Mouse (Mus musculus) CH12.LX (cell line): ENCODE measurements around the gene Anks4b. TPM values are rescaled to one million over a fixed set of nuclear protein-coding genes. Genes with fewer than 3 reads are reported as not detected.

Experiments used
- DNase-seq: peaks from one replicate; pipeline ENCODE4 v3.0.0-alpha.2; 2013; ENCODE audit errors: extremely low read depth
- H3K27ac ChIP-seq: 2 replicates; pipeline ENCODE4 v1.5.1; 2012; ENCODE audit warnings: low read depth, mild to moderate bottlenecking, control low read depth, moderate library complexity; ENCODE audit not compliant: insufficient read depth
- H3K27me3 ChIP-seq: replicated peaks from 2 replicates; pipeline ENCODE3; 2012; ENCODE audit warnings: inconsistent platforms
- H3K36me3 ChIP-seq, 2 experiments: replicated peaks in 1 of 2; 2 replicates each; pipeline versions ENCODE3 to v1.6.1; 2012; ENCODE audit warnings: inconsistent platforms in 1 of 2, low read length in 1 of 2, mild to moderate bottlenecking in 1 of 2, mixed read lengths in 1 of 2, moderate library complexity in 1 of 2; ENCODE audit not compliant: control insufficient read depth in 1 of 2, insufficient read depth in 1 of 2
- H3K4me1 ChIP-seq, 2 experiments: 2 replicates each; pipeline ENCODE4 v1.6.1; 2012; ENCODE audit warnings: inconsistent platforms in 1 of 2, moderate library complexity in 1 of 2; ENCODE audit not compliant: insufficient read depth in 2 of 2, control insufficient read depth in 1 of 2
- H3K4me2 ChIP-seq: 2 replicates; pipeline ENCODE4 v1.6.1; 2012; ENCODE audit warnings: low read depth, mild to moderate bottlenecking, control low read depth; ENCODE audit not compliant: poor library complexity, insufficient read depth, severe bottlenecking
- H3K4me3 ChIP-seq, 3 experiments: fragments of 150-350 bp in 1 of 3; sonication (generic) in 1 of 3; replicated peaks in 1 of 3; 2 replicates each; pipeline versions ENCODE3 to v1.5.1; 2011 to 2012; ENCODE audit warnings: low read depth in 2 of 3, low read length in 2 of 3, mild to moderate bottlenecking in 2 of 3, moderate library complexity in 2 of 3, control low read depth in 1 of 3, improper control_type of control experiment in 1 of 3, inconsistent platforms in 1 of 3, mixed read lengths in 1 of 3; ENCODE audit not compliant: poor library complexity in 1 of 3
- H3K79me2 ChIP-seq: replicated peaks from 2 replicates; pipeline ENCODE4 v1.6.1; 2012; ENCODE audit warnings: mild to moderate bottlenecking, moderate library complexity; ENCODE audit not compliant: control insufficient read depth, poor library complexity, insufficient read depth, severe bottlenecking; ENCODE audit errors: extremely low read depth
- H3K9ac ChIP-seq: 2 replicates; pipeline ENCODE4 v1.6.1; 2012; ENCODE audit warnings: low read depth, mild to moderate bottlenecking, control low read depth, moderate library complexity; ENCODE audit not compliant: insufficient read depth
- H3K9me3 ChIP-seq: replicated peaks from 2 replicates; pipeline ENCODE3; 2012; ENCODE audit warnings: low read length, inconsistent platforms, mixed read lengths
- BHLHE40 ChIP-seq: IDR thresholded peaks from 2 replicates; pipeline ENCODE4 v1.6.1; 2011; ENCODE audit warnings: mild to moderate bottlenecking, low read depth, low read length, improper control_type of control experiment
- CHD1 ChIP-seq: IDR thresholded peaks from 2 replicates; pipeline ENCODE4 v1.6.1; 2012; ENCODE audit warnings: low read depth, low read length, improper control_type of control experiment, inconsistent platforms
- CHD2 ChIP-seq: IDR thresholded peaks from 2 replicates; pipeline ENCODE4 v1.6.1; 2011; ENCODE audit warnings: low read length, improper control_type of control experiment
- CTCF ChIP-seq, 2 experiments: IDR thresholded peaks in 1 of 2; conservative IDR thresholded peaks in 1 of 2; 2 replicates each; pipeline ENCODE4 v1.5.1; 2011 to 2012; ENCODE audit warnings: low read depth in 2 of 2, low read length in 2 of 2, improper control_type of control experiment in 1 of 2, inconsistent platforms in 1 of 2, mild to moderate bottlenecking in 1 of 2, moderate library complexity in 1 of 2
- ELF1 ChIP-seq: IDR thresholded peaks from 2 replicates; pipeline ENCODE4 v1.6.1; 2014; ENCODE audit warnings: low read depth, mild to moderate bottlenecking, inconsistent platforms, low read length, improper control_type of control experiment
- EP300 ChIP-seq: IDR thresholded peaks from 2 replicates; pipeline ENCODE4 v1.6.1; 2011; ENCODE audit warnings: low read length, improper control_type of control experiment
- ETS1 ChIP-seq: conservative IDR thresholded peaks from 2 replicates; pipeline ENCODE4 v1.6.1; 2012; ENCODE audit warnings: low read depth, mild to moderate bottlenecking, inconsistent platforms, low read length, improper control_type of control experiment, moderate library complexity
- GABPA ChIP-seq: IDR thresholded peaks from 2 replicates; pipeline ENCODE4 v1.6.1; 2012; ENCODE audit warnings: low read depth, low read length, improper control_type of control experiment, inconsistent platforms; ENCODE audit not compliant: insufficient replicate concordance
- IRF4 ChIP-seq: IDR thresholded peaks from 2 replicates; pipeline ENCODE4 v1.6.1; 2014; ENCODE audit warnings: low read depth, mild to moderate bottlenecking, inconsistent platforms, low read length, improper control_type of control experiment
- JUN ChIP-seq: IDR thresholded peaks from 2 replicates; pipeline ENCODE4 v1.6.1; 2011; ENCODE audit warnings: low read depth, mild to moderate bottlenecking, low read length, improper control_type of control experiment, moderate library complexity; ENCODE audit not compliant: insufficient read depth
- JUND ChIP-seq: conservative IDR thresholded peaks from 2 replicates; pipeline ENCODE4 v1.6.1; 2011; ENCODE audit warnings: low read depth, low read length, improper control_type of control experiment
- KAT2A ChIP-seq: IDR thresholded peaks from 2 replicates; pipeline ENCODE4 v1.6.1; 2012; ENCODE audit warnings: low read length, improper control_type of control experiment, inconsistent platforms; ENCODE audit not compliant: insufficient replicate concordance
- MAFK ChIP-seq: IDR thresholded peaks from 2 replicates; pipeline ENCODE4 v1.6.1; 2011; ENCODE audit warnings: low read length, improper control_type of control experiment; ENCODE audit not compliant: insufficient replicate concordance
- MAX ChIP-seq: IDR thresholded peaks from 2 replicates; pipeline ENCODE4 v1.6.1; 2011; ENCODE audit warnings: low read length, improper control_type of control experiment
- MEF2A ChIP-seq: IDR thresholded peaks from 2 replicates; pipeline ENCODE4 v1.6.1; 2014; ENCODE audit warnings: low read depth, mild to moderate bottlenecking, inconsistent platforms, low read length, improper control_type of control experiment, borderline replicate concordance
- MXI1 ChIP-seq: IDR thresholded peaks from 2 replicates; pipeline ENCODE4 v1.6.1; 2011; ENCODE audit warnings: mild to moderate bottlenecking, low read depth, low read length, improper control_type of control experiment
- NELFE ChIP-seq: IDR thresholded peaks from 2 replicates; pipeline ENCODE4 v1.6.1; 2011; ENCODE audit warnings: low read depth, low read length, improper control_type of control experiment
- NRF1 ChIP-seq: IDR thresholded peaks from 2 replicates; pipeline ENCODE4 v1.6.1; 2014; ENCODE audit warnings: low read depth, mild to moderate bottlenecking, inconsistent platforms, low read length, improper control_type of control experiment, moderate library complexity
- PAX5 ChIP-seq: IDR thresholded peaks from 2 replicates; pipeline ENCODE4 v1.6.1; 2012; ENCODE audit warnings: low read length, inconsistent platforms, mixed read lengths
- POLR2AphosphoS2 ChIP-seq: IDR thresholded peaks from 2 replicates; pipeline ENCODE4 v1.6.1; 2011; ENCODE audit warnings: low read depth, low read length, improper control_type of control experiment
- RAD21 ChIP-seq: IDR thresholded peaks from 2 replicates; pipeline ENCODE4 v1.6.1; 2011; ENCODE audit warnings: low read depth, mild to moderate bottlenecking, low read length, improper control_type of control experiment, moderate library complexity
- SIN3A ChIP-seq: IDR thresholded peaks from 2 replicates; pipeline ENCODE4 v1.6.1; 2012; ENCODE audit warnings: low read length, improper control_type of control experiment, inconsistent platforms
- SMC3 ChIP-seq: IDR thresholded peaks from 2 replicates; pipeline ENCODE4 v1.6.1; 2011; ENCODE audit warnings: low read depth, low read length, improper control_type of control experiment
- TBP ChIP-seq: conservative IDR thresholded peaks from 2 replicates; pipeline ENCODE4 v1.6.1; 2011; ENCODE audit warnings: low read depth, low read length, improper control_type of control experiment
- UBTF ChIP-seq: IDR thresholded peaks from 2 replicates; pipeline ENCODE4 v1.6.1; 2012; ENCODE audit warnings: low read depth, mild to moderate bottlenecking, inconsistent platforms, low read length, improper control_type of control experiment, moderate library complexity
- USF1 ChIP-seq: IDR thresholded peaks from 2 replicates; pipeline ENCODE4 v1.6.1; 2014; ENCODE audit warnings: low read depth, mild to moderate bottlenecking, inconsistent platforms, low read length, improper control_type of control experiment
- USF2 ChIP-seq: conservative IDR thresholded peaks from 2 replicates; pipeline ENCODE4 v1.6.1; 2011; ENCODE audit warnings: low read depth, low read length, improper control_type of control experiment
- ZMIZ1 ChIP-seq: IDR thresholded peaks from 2 replicates; pipeline ENCODE4 v1.6.1; 2012; ENCODE audit warnings: low read depth, mild to moderate bottlenecking, inconsistent platforms, low read length, improper control_type of control experiment
- ZNF384 ChIP-seq: IDR thresholded peaks from 2 replicates; pipeline ENCODE4 v1.6.1; 2012; ENCODE audit warnings: low read depth, low read length, improper control_type of control experiment, inconsistent platforms
- dilution Hi-C: fragments of 300-500 bp; cut with MboI; formaldehyde crosslinking; loops from 2 replicates; pipeline ENCODE4 v1.14.3; 2020; ENCODE audit warnings: low sequenced_read_pairs; ENCODE audit not compliant: extremely low pct_unique_long_range_greater_than_20kb, extremely low pct_ligation_motif_present
- in situ Hi-C: fragments of 300-500 bp; cut with MboI; formaldehyde crosslinking; loops from 3 replicates; pipeline ENCODE4 v1.14.3; 2019; ENCODE audit warnings: low sequenced_read_pairs, low pct_ligation_motif_present, low pct_unique_long_range_greater_than_20kb, mixed read lengths
- polyA plus RNA-seq: library from polyadenylated mRNA; unstranded; fragments of >175 nt; gene quantifications from 2 replicates; pipeline ENCODE4 v1.2.1, GENCODE M21; 2012; ENCODE audit warnings: low read depth; ENCODE audit not compliant: insufficient read length
- total RNA-seq, 2 experiments: library from RNA; depleted of rRNA; stranded (reverse); fragments of 300-350 nt in 1 of 2; fragments of >200 nt in 1 of 2; gene quantifications; 2 replicates each; pipeline ENCODE4 v1.2.3; 2012 to 2014

Gene Anks4b
- total and polyA plus RNA-seq, 3 experiments, result not detected

GRCm38 (mm10) chr7:120174723-120175504, 1.3 kb downstream of the Anks4b start:
- H3K9me3 ChIP-seq, result no peaks in the 10 kb centered on the region
- no peak for TF ChIP-seq EP300
- no peak for TF ChIP-seq NELFE
- TF ChIP-seq KAT2A, result no peak
- TF ChIP-seq TBP, result no peak
- no peak for TF ChIP-seq JUN
- TF ChIP-seq CHD1, result no peak
- TF ChIP-seq ETS1, result no peak
- no peak for TF ChIP-seq ZMIZ1
- no peak for TF ChIP-seq USF1
- TF ChIP-seq CHD2, result no peak
- no peak for TF ChIP-seq MAFK
- no peak for TF ChIP-seq BHLHE40
- TF ChIP-seq JUND, result no peak
- TF ChIP-seq ZNF384, result no peak
- TF ChIP-seq SMC3, result no peak
- no peak for TF ChIP-seq MEF2A
- TF ChIP-seq ELF1, result no peak
- no peak for TF ChIP-seq RAD21
- TF ChIP-seq USF2, result no peak
- no peak overlapping the region for H3K27ac ChIP-seq
- no peaks in the 10 kb centered on the region for H3K27me3 ChIP-seq
- H3K36me3 ChIP-seq, result no peaks in the 10 kb centered on the region
- no peaks in the 10 kb centered on the region for H3K79me2 ChIP-seq
- dilution Hi-C loops (no loop called here), in situ Hi-C loops (no loop called here)
- no peak overlapping the region for H3K4me2 ChIP-seq
- no peak for DNase-seq
- H3K4me1 ChIP-seq, result no peaks in the 10 kb centered on the region
- H3K4me3 ChIP-seq, result no peak overlapping the region
- H3K9ac ChIP-seq, result no peak overlapping the region

- Histone ChIP-seq H3K36me3 (no peaks in the 10 kb centered on the region), H3K4me1 (no peaks in the 10 kb centered on the region), H3K4me3 (no peak overlapping the region), H3K27me3 (peaks cover 2% of the 10 kb centered on the region), H3K27ac (no peak overlapping the region), H3K4me2 (no peak overlapping the region), H3K79me2 (no peaks in the 10 kb centered on the region), H3K9me3 (no peaks in the 10 kb centered on the region), H3K9ac (no peak overlapping the region)
- in situ Hi-C loops, result no loop called here
- dilution Hi-C loops, result no loop called here
- TF ChIP-seq GABPA, result no peak
- no peak for TF ChIP-seq USF2
- TF ChIP-seq UBTF, result no peak
- no peak for TF ChIP-seq SMC3
- no peak for TF ChIP-seq MAX
- TF ChIP-seq NRF1, result no peak
- no peak for TF ChIP-seq JUND
- TF ChIP-seq PAX5, result no peak
- no peak for TF ChIP-seq MXI1
- no peak for TF ChIP-seq POLR2AphosphoS2
- TF ChIP-seq NELFE, result no peak
- TF ChIP-seq MAFK, result no peak
- no peak for TF ChIP-seq CTCF (conservative IDR thresholded peaks at IDR 0.05 in 1 of 2, IDR thresholded peaks at IDR 0.05 in 1 of 2; ENCODE audit: low read depth in 2 of 2, low read length in 2 of 2)
- TF ChIP-seq ZMIZ1, result no peak
- no peak for TF ChIP-seq ZNF384
- no peak for TF ChIP-seq KAT2A
- no peak for TF ChIP-seq SIN3A
- TF ChIP-seq IRF4, result no peak
- no peak for DNase-seq
These were observed 4.0 kb downstream of the Anks4b start for GRCm38 (mm10) chr7:120177611-120178010.
